ENCODE assay signal across 23 mouse cellular contexts in the genomic region with DNA sequence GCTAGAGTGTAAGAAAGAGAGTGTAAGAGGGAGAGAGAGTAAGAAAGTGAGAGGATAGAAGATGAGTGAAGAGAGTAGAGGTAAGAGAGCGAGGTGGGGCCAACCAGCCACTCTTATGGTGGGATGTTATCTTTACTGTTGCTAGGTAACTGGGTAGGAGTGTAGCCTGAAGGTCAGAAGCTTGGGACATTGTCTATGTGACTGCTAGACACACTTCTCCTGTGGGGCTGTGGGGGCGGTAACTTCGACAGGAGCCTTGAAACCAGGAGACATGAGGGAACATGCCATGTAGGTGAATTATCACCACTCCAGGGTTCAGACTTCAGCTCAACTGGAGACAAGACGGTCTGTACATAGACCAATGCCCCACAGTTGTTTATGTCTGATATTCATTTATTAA.
DNase-seq lines count a peak whose midpoint lies in the region; ATAC-seq lines count a peak whose summit lies in the region.
"Had no signal": no experiment of that assay in that cellular context is flagged by ENCODE, and none has a peak within 500 bp of the region (broad histone marks: within the 10 kb centered on the region; RNA-seq: fewer than 3 reads in every experiment).

No protein-coding gene starts in this region.

- DNase-seq in heart, adult 11 months: peak; percentile 58
- DNase-seq in heart, postnatal 36 days: no peak
- DNase-seq in ES-CJ7 (ENCODE audit: low read depth, low spot score): peak; percentile 2
- peak; percentile 57 for DNase-seq in R1 (ENCODE audit: low read depth, low spot score)
- peak; percentile 3 for DNase-seq in ZHBTc4 (ENCODE audit: low read depth, low spot score)
- DNase-seq in B cell, adult 2 months: no peak
- DNase-seq: adrenal gland, adult 2 months; adrenal gland, adult 8-10 months; adrenal gland, postnatal 10 days; adrenal gland, postnatal 14 days; adrenal gland, postnatal 25 days; adrenal gland, postnatal 36 days; cerebellum, adult 11 months; cerebellum, adult 11-12 months; cerebellum, adult 18-20 months; cerebellum, adult 2 months; cerebellum, adult 8-10 months; cerebellum, adult 9-10 months; cerebellum, adult 9-11 months had no signal

- intact Hi-C loops in heart, postnatal 36 days (cut with DNase I): no loop called here

- no peak for ATAC-seq in CD4-positive, CD25-positive, alpha-beta regulatory T cell, adult 4 months
- ATAC-seq in frontal cortex, adult (ENCODE audit: low TSS enrichment): no peak
- ATAC-seq: activated CD4-positive, CD25-positive, alpha-beta regulatory T cell, adult 4 months; Patski had no signal

Comparison
In these comparisons a context has a peak if more than half of its experiments do, and no peak if none do; other contexts are left out.
1. DNase-seq: peak in heart, adult 11 months (single experiment), ES-CJ7 (single experiment), R1 (single experiment) and ZHBTc4 (single experiment); none in heart, postnatal 36 days (0 of 2) and B cell, adult 2 months (0 of 2).